Mouse (Mus musculus): ENCODE measurements around the gene Gpr153. TPM values are rescaled to one million over a fixed set of nuclear protein-coding genes. Genes with fewer than 3 reads are reported as not detected.

Gene Gpr153
- total RNA-seq, 2 experiments from 2014 or later: 8.0 to 10.2 TPM

- DNase-seq: no peak
Measured at GRCm38 (mm10) chr4:152264867-152265568, 9.0 kb upstream of the Gpr153 start.

- no peak for DNase-seq
Measured at GRCm38 (mm10) chr4:152265791-152266190, 8.2 kb upstream of the Gpr153 start.

- peak; percentile 66 to 73 for DNase-seq
Measured at GRCm38 (mm10) chr4:152266236-152266895, 7.7 kb upstream of the Gpr153 start.

GRCm38 (mm10) chr4:152267748-152268369 is 6.2 kb upstream of the Gpr153 start:
- peak; percentile 59 to 75 for DNase-seq

GRCm38 (mm10) chr4:152269967-152270366 is 4.1 kb upstream of the Gpr153 start:
- DNase-seq: no peak

GRCm38 (mm10) chr4:152270599-152270998 is 3.4 kb upstream of the Gpr153 start:
- DNase-seq: peak in 1 of 2 experiments; percentile 45

GRCm38 (mm10) chr4:152271334-152271733 is 2.7 kb upstream of the Gpr153 start:
- no peak for DNase-seq

GRCm38 (mm10) chr4:152272006-152272405 is 2.0 kb upstream of the Gpr153 start:
- no peak for DNase-seq

- peak; percentile 86 to 92 for DNase-seq
Measured at GRCm38 (mm10) chr4:152272449-152273049, 1.5 kb upstream of the Gpr153 start.

GRCm38 (mm10) chr4:152273191-152273590 is 841 bp upstream of the Gpr153 start:
- DNase-seq: peak in 1 of 2 experiments; percentile 46

- peak; percentile 73 to 76 for DNase-seq
Measured at GRCm38 (mm10) chr4:152274681-152275131, 674 bp downstream of the Gpr153 start.

GRCm38 (mm10) chr4:152276389-152277347 is 2.6 kb downstream of the Gpr153 start:
- no peak for DNase-seq

- DNase-seq: no peak
Measured at GRCm38 (mm10) chr4:152277916-152278315, 3.9 kb downstream of the Gpr153 start.

- no peak for DNase-seq
Measured at GRCm38 (mm10) chr4:152278986-152279385, 5.0 kb downstream of the Gpr153 start.

- DNase-seq: no peak
Measured at GRCm38 (mm10) chr4:152281601-152282000, 7.6 kb downstream of the Gpr153 start.

- DNase-seq: no peak
Measured at GRCm38 (mm10) chr4:152282721-152283120, 8.7 kb downstream of the Gpr153 start.

GRCm38 (mm10) chr4:152283186-152283950 is 9.3 kb downstream of the Gpr153 start:
- peak; percentile 82 to 84 for DNase-seq

GRCm38 (mm10) chr4:152285505-152285904 is 11.5 kb downstream of the Gpr153 start:
- DNase-seq: peak; percentile 74 to 88

GRCm38 (mm10) chr4:152286183-152286582 is 12.2 kb downstream of the Gpr153 start:
- DNase-seq: no peak

- DNase-seq: peak; percentile 53 to 74
Measured at GRCm38 (mm10) chr4:152286887-152287286, 12.9 kb downstream of the Gpr153 start.

All from heart, adult 18-20 months (tissue).